Mouse (Mus musculus) myocyte (in vitro differentiated cells): ENCODE measurements around the gene Klk4. TPM values are rescaled to one million over a fixed set of nuclear protein-coding genes. Genes with fewer than 3 reads are reported as not detected.

Experiments
- H3K27me3 ChIP-seq: one replicate; pipeline ENCODE4 v1.6.1; 2011; ENCODE audit not compliant: control insufficient read depth, insufficient read depth, insufficient read length
- H3K36me3 ChIP-seq: one replicate; pipeline ENCODE4 v1.6.1; 2011; ENCODE audit not compliant: control insufficient read depth, insufficient read depth
- H3K4me2 ChIP-seq: one replicate; pipeline ENCODE4 v1.6.1; 2011; ENCODE audit warnings: low read depth, control low read depth
- H3K4me3 ChIP-seq: one replicate; pipeline ENCODE4 v1.5.1; 2011; ENCODE audit warnings: mild to moderate bottlenecking, control low read depth, moderate library complexity
- H3K79me2 ChIP-seq: one replicate; pipeline ENCODE4 v1.6.1; 2011; ENCODE audit not compliant: control insufficient read depth, insufficient read depth
- H3ac ChIP-seq: one replicate; pipeline ENCODE4 v1.6.1; 2011; ENCODE audit not compliant: control insufficient read depth, insufficient read length
- E2F4 ChIP-seq: IDR thresholded peaks from one replicate; pipeline ENCODE4 v1.6.1; 2011; ENCODE audit warnings: mild to moderate bottlenecking, control low read depth, moderate library complexity; ENCODE audit not compliant: insufficient read depth
- MYOD1 ChIP-seq, 3 experiments: IDR thresholded peaks; one replicate each; pipeline ENCODE4 v1.6.1; 2011; ENCODE audit warnings: control low read depth in 2 of 3, low read depth in 2 of 3, mild to moderate bottlenecking in 2 of 3, moderate library complexity in 1 of 3; ENCODE audit not compliant: insufficient read length in 2 of 3, control insufficient read depth in 1 of 3
- MYOG ChIP-seq, 3 experiments: IDR thresholded peaks; one replicate each; pipeline ENCODE4 v1.6.1; 2011; ENCODE audit warnings: control low read depth in 2 of 3, low read depth in 2 of 3, mild to moderate bottlenecking in 2 of 3; ENCODE audit not compliant: insufficient read length in 2 of 3, control insufficient read depth in 1 of 3, insufficient read depth in 1 of 3
- POLR2A ChIP-seq: IDR thresholded peaks from one replicate; pipeline ENCODE4 v1.6.1; 2011; ENCODE audit warnings: low read depth, mild to moderate bottlenecking, control low read depth, moderate library complexity; ENCODE audit not compliant: insufficient read length
- POLR2AphosphoS2 ChIP-seq: IDR thresholded peaks from one replicate; pipeline ENCODE4 v1.6.1; 2011; ENCODE audit warnings: low read depth, control low read depth; ENCODE audit not compliant: insufficient read length
- REST ChIP-seq: IDR thresholded peaks from one replicate; pipeline ENCODE4 v1.6.1; 2011; ENCODE audit warnings: mild to moderate bottlenecking, control low read depth, moderate library complexity; ENCODE audit not compliant: insufficient read depth, insufficient read length
- SRF ChIP-seq: IDR thresholded peaks from one replicate; pipeline ENCODE4 v1.6.1; 2011; ENCODE audit warnings: low read depth; ENCODE audit not compliant: control insufficient read depth, insufficient read length
- TCF12 ChIP-seq: IDR thresholded peaks from one replicate; pipeline ENCODE4 v1.6.1; 2011; ENCODE audit warnings: mild to moderate bottlenecking, control low read depth; ENCODE audit not compliant: poor library complexity, insufficient read depth, severe bottlenecking
- TCF3 ChIP-seq: IDR thresholded peaks from one replicate; pipeline ENCODE4 v1.6.1; 2011; ENCODE audit warnings: low read depth, control low read depth; ENCODE audit not compliant: insufficient read length
- USF1 ChIP-seq: IDR thresholded peaks from one replicate; pipeline ENCODE4 v1.6.1; 2011; ENCODE audit warnings: low read depth, mild to moderate bottlenecking, control low read depth, moderate library complexity
- polyA plus RNA-seq: library from polyadenylated mRNA; unstranded; fragments of >200 nt; fragmentation: generic; extraction: Trizol; gene quantifications from one replicate; pipeline ENCODE4 v1.2.1, GENCODE M21; 2012; ENCODE audit warnings: missing spikeins

The Klk4 gene
- polyA plus RNA-seq, 1 experiment = 0.22 TPM

GRCm38 (mm10) chr7:43933440-43933839 is 52.5 kb downstream of the Klk4 start, which contains the start of gene Klk15:
Gene Klk15 (plus strand): TSS chr7:43933740.
- H3K4me2 ChIP-seq = no peak within 1 kb of the TSS
- no peak within 1 kb of the TSS for H3ac ChIP-seq
- no peaks in the 10 kb centered on the region for H3K36me3 ChIP-seq
- H3K79me2 ChIP-seq = no peaks in the 10 kb centered on the region
- no peaks in the 10 kb centered on the region for H3K27me3 ChIP-seq
- no peak within 1 kb of the TSS for H3K4me3 ChIP-seq
- TF ChIP-seq E2F4 = no peak
- TF ChIP-seq MYOD1 (IDR thresholded peaks at IDR 0.05; ENCODE audit: control insufficient read depth in 1 of 3, insufficient read length in 2 of 3, low read depth in 2 of 3) = no peak
- TF ChIP-seq TCF12 = no peak
- TF ChIP-seq TCF3 = no peak
- no peak for TF ChIP-seq REST
- no peak for TF ChIP-seq USF1
- no peak for TF ChIP-seq POLR2AphosphoS2
- no peak for TF ChIP-seq MYOG (IDR thresholded peaks at IDR 0.05; ENCODE audit: control insufficient read depth in 1 of 3, insufficient read depth in 1 of 3, insufficient read length in 2 of 3, low read depth in 2 of 3)
- TF ChIP-seq SRF = no peak
- TF ChIP-seq POLR2A = no peak

GRCm38 (mm10) chr7:43934747-43935146 is 53.8 kb downstream of the Klk4 start:
- H3K79me2 ChIP-seq = no peaks in the 10 kb centered on the region
- H3K36me3 ChIP-seq = no peaks in the 10 kb centered on the region
- peak in 1 of 3 experiments; percentile 67 for TF ChIP-seq MYOD1 (IDR thresholded peaks at IDR 0.05; ENCODE audit: control insufficient read depth in 1 of 3, insufficient read length in 2 of 3, low read depth in 2 of 3)
- peak in 1 of 3 experiments; percentile 49 for TF ChIP-seq MYOG (IDR thresholded peaks at IDR 0.05; ENCODE audit: control insufficient read depth in 1 of 3, insufficient read depth in 1 of 3, insufficient read length in 2 of 3, low read depth in 2 of 3)
- TF ChIP-seq TCF3 = peak; percentile 3
- no peak for TF ChIP-seq POLR2AphosphoS2

More at GRCm38 (mm10) chr7:43934747-43935146, 53.8 kb downstream of the Klk4 start:
- Histone ChIP-seq H3K4me3 (no peak overlapping the region), H3K4me2 (no peak overlapping the region), H3ac (no peak overlapping the region), H3K27me3 (no peaks in the 10 kb centered on the region)

Other genes with a start within 250 kb of the Klk4 start
- gene Ceacam18, start 246.5 kb upstream of the Klk4 start, polyA plus RNA-seq = not detected
- not detected for gene Siglece, start 221.0 kb upstream of the Klk4 start, polyA plus RNA-seq
- 9.9 TPM for gene Ctu1, start 209.1 kb upstream of the Klk4 start, polyA plus RNA-seq
- not detected for gene Klk14, start 190.7 kb upstream of the Klk4 start, polyA plus RNA-seq
- not detected for gene Klk13, start 168.6 kb upstream of the Klk4 start, polyA plus RNA-seq
- 0.05 TPM for gene Klk12, start 112.3 kb upstream of the Klk4 start, polyA plus RNA-seq
- gene Klk11, start 106.6 kb upstream of the Klk4 start, polyA plus RNA-seq = 0.56 TPM
- gene Klk10, start 100.1 kb upstream of the Klk4 start, polyA plus RNA-seq = 1.1 TPM
- not detected for gene Klk9, start 89.3 kb upstream of the Klk4 start, polyA plus RNA-seq
- not detected for gene Klk8, start 83.6 kb upstream of the Klk4 start, polyA plus RNA-seq
- gene Klk7, start 69.9 kb upstream of the Klk4 start, polyA plus RNA-seq = not detected
- gene Klk6, start 56.7 kb upstream of the Klk4 start, polyA plus RNA-seq = not detected
- not detected for gene Klk5, start 39.2 kb upstream of the Klk4 start, polyA plus RNA-seq
- not detected for gene Klk15, start 52.6 kb downstream of the Klk4 start, polyA plus RNA-seq
- not detected for gene Klk1b8, start 69.5 kb downstream of the Klk4 start, polyA plus RNA-seq
- not detected for gene Klk1b1, start 85.6 kb downstream of the Klk4 start, polyA plus RNA-seq
- not detected for gene Klk1b9, start 94.9 kb downstream of the Klk4 start, polyA plus RNA-seq
- gene Klk1b11, start 114.7 kb downstream of the Klk4 start, polyA plus RNA-seq = not detected
- 0.32 TPM for gene Klk1b26, start 131.0 kb downstream of the Klk4 start, polyA plus RNA-seq
- 0.11 TPM for gene Klk1b27, start 171.1 kb downstream of the Klk4 start, polyA plus RNA-seq
- gene Klk1b21, start 221.2 kb downstream of the Klk4 start, polyA plus RNA-seq = not detected
- 1.1 TPM for gene Klk1b22, start 231.5 kb downstream of the Klk4 start, polyA plus RNA-seq